Mouse (Mus musculus) neural tube, embryonic 15.5 days (tissue): ENCODE results near the gene Evi2a. TPM values are rescaled to one million over a fixed set of nuclear protein-coding genes. Genes with fewer than 3 reads are reported as not detected.

Source experiments
- ATAC-seq: fragments of 200-750 bp; cut with Nextera tagmentation; 2 replicates; pipeline ENCODE4 v1.8.0; 2017; ENCODE audit warnings: mild to moderate bottlenecking, moderate TSS enrichment, moderate library complexity; ENCODE audit not compliant: low FRiP score
- H3K27ac ChIP-seq: fragments of 300-500 bp; sonication (generic); replicated peaks from 2 replicates; pipeline ENCODE4 v1.5.1; 2015; ENCODE audit warnings: mild to moderate bottlenecking, inconsistent platforms
- H3K27me3 ChIP-seq: fragments of 300-500 bp; sonication (generic); replicated peaks from 2 replicates; pipeline ENCODE4 v1.6.1; 2015; ENCODE audit warnings: inconsistent platforms
- H3K36me3 ChIP-seq: fragments of 300-500 bp; sonication (generic); 2 replicates; pipeline ENCODE4 v1.6.1; 2015; ENCODE audit warnings: inconsistent platforms
- H3K4me1 ChIP-seq: fragments of 300-500 bp; sonication (generic); 2 replicates; pipeline ENCODE4 v1.6.1; 2015; ENCODE audit warnings: inconsistent platforms
- H3K4me2 ChIP-seq: fragments of 300-500 bp; sonication (generic); 2 replicates; pipeline ENCODE4 v1.6.1; 2015; ENCODE audit warnings: inconsistent platforms, mild to moderate bottlenecking, moderate library complexity
- H3K4me3 ChIP-seq: fragments of 300-500 bp; sonication (generic); replicated peaks from 2 replicates; pipeline ENCODE4 v1.5.1; 2015; ENCODE audit warnings: mild to moderate bottlenecking, inconsistent platforms
- H3K9ac ChIP-seq: fragments of 300-500 bp; sonication (generic); replicated peaks from 2 replicates; pipeline ENCODE4 v1.6.1; 2015; ENCODE audit warnings: mild to moderate bottlenecking, inconsistent platforms
- H3K9me3 ChIP-seq: fragments of 300-500 bp; sonication (generic); replicated peaks from 2 replicates; pipeline ENCODE4 v1.6.1; 2016; ENCODE audit warnings: inconsistent platforms
- WGBS: fragments of 180-500 bp; shearing (Covaris S2); methylation state at CpG from one replicate; pipeline ENCODE4 v1.1.7; 2015; ENCODE audit warnings: mixed read lengths; 5-methylcytosine and 5-hydroxymethylcytosine counted together
- polyA plus RNA-seq: library from polyadenylated mRNA; unstranded; fragments of >200 nt; fragmentation: Nextera tagmentation; extraction: Ambion mirVana; gene quantifications from 2 replicates; pipeline ENCODE4 v1.2.1, GENCODE M21; 2015

Evi2a gene
- polyA plus RNA-seq, 1 experiment from 2014 or later = 2.8 TPM

DNA sequence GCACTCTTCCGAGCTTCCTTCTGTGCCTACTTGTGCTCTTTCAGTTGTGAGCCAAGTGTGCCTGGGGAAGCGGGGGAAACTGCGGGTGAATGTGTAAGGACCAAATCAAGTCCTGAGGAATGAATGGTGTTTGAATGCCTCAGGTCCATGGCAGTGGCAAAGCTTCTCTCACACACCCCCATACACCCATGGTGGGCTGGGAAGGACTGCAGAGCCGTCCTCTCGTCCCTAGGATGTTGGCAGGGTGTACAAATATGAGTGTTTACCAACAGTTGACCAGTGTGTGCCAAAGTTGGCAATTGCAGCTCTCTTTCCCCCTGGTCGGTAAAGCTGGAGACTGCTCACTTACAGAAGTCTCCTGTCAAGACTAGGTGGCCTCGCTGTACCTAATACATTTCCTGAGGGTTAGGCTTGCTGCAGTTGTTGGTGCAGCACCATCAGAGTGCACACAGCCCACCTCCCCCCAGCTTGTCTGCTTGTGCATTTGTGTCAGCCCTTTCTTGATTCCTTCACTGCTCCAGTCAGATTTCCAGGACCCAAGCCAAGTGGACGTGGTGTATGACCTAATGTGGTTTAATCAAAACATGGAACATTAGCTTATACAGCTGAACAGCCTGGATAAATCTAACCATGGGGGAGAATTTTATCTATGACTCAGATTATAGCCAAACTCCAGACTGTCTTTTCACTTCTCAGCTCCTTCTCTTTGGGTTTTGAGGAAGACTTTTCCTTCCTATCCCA lies 3.7 kb upstream of the Evi2a start:
- Histone ChIP-seq H3K4me2 (no peak overlapping the region), H3K27me3 (no peaks in the 10 kb centered on the region), H3K27ac (no peak overlapping the region), H3K36me3 (peaks cover 12% of the 10 kb centered on the region), H3K4me1 (peaks cover 5% of the 10 kb centered on the region; the same call in 1 of the 2 replicates), H3K9ac (no peak overlapping the region), H3K9me3 (no peaks in the 10 kb centered on the region), H3K4me3 (no peak overlapping the region)
- 79% methylated on average over 8 of the region's 8 CpGs for WGBS
- no peak for ATAC-seq

DNA sequence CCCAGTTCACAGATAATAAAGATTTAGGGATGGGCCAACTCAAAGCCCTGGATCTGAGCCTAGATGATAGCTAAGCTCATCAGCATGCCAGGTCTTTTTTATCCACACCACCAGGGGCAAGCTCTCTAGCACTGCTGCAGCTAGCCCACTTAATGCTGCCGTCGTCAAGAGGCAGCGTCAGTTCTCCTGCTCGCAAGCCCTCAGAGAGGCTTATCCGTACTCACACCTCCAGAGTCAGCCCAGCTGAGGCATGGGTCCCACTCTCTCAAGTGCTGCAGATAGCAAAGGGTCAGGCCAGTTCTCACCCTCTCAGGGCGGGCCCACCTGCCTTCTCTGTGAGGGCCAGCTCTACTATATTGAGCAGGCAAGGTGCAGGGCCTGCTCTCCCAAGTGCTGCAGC lies 2.9 kb upstream of the Evi2a start:
- Histone ChIP-seq H3K9ac (no peak overlapping the region), H3K9me3 (no peaks in the 10 kb centered on the region), H3K4me1 (peaks cover 5% of the 10 kb centered on the region; the same call in 1 of the 2 replicates), H3K27ac (no peak overlapping the region), H3K4me3 (no peak overlapping the region), H3K27me3 (no peaks in the 10 kb centered on the region), H3K4me2 (no peak overlapping the region), H3K36me3 (peaks cover 17% of the 10 kb centered on the region)
- ATAC-seq = no peak
- WGBS = 92% methylated on average over 6 of the region's 6 CpGs

DNA sequence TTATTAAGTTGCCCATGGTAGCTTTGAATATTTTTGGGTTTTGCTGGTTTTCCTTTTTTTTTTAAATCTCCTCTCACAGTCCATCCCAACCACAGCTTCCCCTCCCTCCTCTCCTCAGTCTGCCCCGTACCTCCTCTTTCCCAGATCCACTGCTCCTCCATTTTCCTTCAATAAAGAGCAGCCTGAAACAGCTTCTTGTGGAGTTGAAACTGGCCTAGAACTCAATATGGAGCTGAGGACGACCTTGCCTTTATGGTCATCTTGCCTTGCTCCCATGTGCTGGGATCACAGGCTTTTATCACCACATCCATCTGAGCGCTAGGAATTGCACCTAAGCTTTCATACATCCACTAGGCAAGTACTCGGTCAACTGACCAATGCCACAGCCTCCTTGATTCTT lies 1.1 kb upstream of the Evi2a start:
- H3K9ac ChIP-seq = no peak overlapping the region
- H3K4me3 ChIP-seq = no peak overlapping the region
- H3K36me3 ChIP-seq = 0 out of 2 replicates have a peak, but pooled peaks cover 10% of the 10 kb centered on the region
- ATAC-seq = no peak
- peaks cover 5% of the 10 kb centered on the region; the same call in 1 of the 2 replicates for H3K4me1 ChIP-seq
- no peak overlapping the region for H3K27ac ChIP-seq
- no peaks in the 10 kb centered on the region for H3K9me3 ChIP-seq
- H3K4me2 ChIP-seq = no peak overlapping the region
- WGBS = 95% methylated on average over 4 of the region's 4 CpGs
- H3K27me3 ChIP-seq = no peaks in the 10 kb centered on the region

DNA sequence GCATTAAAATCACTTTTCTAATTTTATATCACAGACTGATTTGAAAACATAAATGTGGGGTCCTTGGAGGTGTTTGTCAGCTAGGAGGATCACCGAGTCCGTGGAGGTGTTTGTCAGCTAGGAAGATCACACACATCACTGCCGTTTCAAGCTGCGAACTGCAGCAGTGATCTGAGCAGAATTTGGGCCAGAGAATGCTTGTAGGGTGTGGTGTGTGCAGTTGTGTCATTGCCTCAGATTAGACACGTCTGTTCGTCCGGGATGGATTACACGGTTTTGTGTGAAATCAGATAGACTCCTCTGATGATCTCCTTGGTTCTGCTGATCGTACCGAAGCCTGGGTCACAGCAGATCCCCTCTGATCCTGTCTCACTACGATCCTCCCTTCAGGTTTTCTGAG lies 365 bp upstream of the Evi2a start:
- ATAC-seq = no peak
- H3K27ac ChIP-seq = no peak overlapping the region
- WGBS = 93% methylated on average over 11 of the region's 11 CpGs
- H3K4me3 ChIP-seq = no peak overlapping the region
- 0 out of 2 replicates have a peak, but pooled peaks cover 10% of the 10 kb centered on the region for H3K36me3 ChIP-seq
- no peaks in the 10 kb centered on the region for H3K27me3 ChIP-seq
- H3K4me1 ChIP-seq = peaks cover 5% of the 10 kb centered on the region; the same call in 1 of the 2 replicates
- no peak overlapping the region for H3K4me2 ChIP-seq
- H3K9me3 ChIP-seq = no peaks in the 10 kb centered on the region
- no peak overlapping the region for H3K9ac ChIP-seq

DNA sequence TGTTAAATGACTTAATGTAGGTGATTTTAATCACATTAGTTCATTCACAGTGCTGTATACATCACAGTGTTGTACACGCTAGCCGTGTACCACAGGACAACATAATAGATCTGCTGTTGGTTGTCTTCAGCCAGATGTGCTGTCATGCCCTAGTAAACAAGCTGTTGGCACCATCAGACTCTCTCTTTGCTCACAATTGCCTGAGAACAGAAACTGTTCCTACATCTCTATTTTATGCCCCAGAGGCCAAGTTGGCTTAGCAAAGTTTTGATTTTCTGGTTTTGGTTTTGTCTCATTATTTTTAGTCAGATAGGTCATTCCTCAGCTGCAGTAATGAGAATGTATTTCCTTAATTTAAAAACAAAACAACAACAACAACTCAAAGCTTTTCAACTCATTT lies 673 bp downstream of the Evi2a start:
- 78% methylated on average over 2 of the region's 2 CpGs for WGBS
- ATAC-seq = no peak
- no peak overlapping the region for H3K4me3 ChIP-seq

DNA sequence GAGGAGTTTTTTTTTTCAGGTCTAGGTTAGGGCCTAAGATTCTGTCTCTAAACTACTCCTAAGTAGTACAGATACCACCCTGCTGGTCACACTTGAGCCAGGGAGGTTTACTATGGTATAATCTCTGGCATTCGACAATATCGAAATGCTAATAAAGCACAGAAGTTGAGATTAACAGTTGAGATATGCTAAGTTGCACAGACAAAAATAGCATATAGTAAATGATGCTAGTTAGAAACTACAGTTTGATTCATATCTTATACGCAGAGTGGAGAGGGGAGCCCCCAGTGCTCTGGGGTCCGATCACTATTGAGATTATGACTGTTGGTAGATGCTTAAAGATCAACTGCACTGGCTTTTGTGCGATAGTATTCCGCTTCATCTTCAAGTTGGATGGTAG lies 1.2 kb downstream of the Evi2a start:
- Histone ChIP-seq H3K9ac (no peak overlapping the region), H3K27ac (no peak overlapping the region), H3K4me1 (peaks cover 5% of the 10 kb centered on the region; the same call in 1 of the 2 replicates), H3K27me3 (no peaks in the 10 kb centered on the region), H3K9me3 (no peaks in the 10 kb centered on the region), H3K4me2 (no peak overlapping the region), H3K4me3 (no peak overlapping the region), H3K36me3 (0 out of 2 replicates have a peak, but pooled peaks cover 14% of the 10 kb centered on the region)
- 95% methylated on average over 6 of the region's 6 CpGs for WGBS
- no peak for ATAC-seq

More for the DNA sequence above, 673 bp downstream of the Evi2a start:
- peaks cover 5% of the 10 kb centered on the region; the same call in 1 of the 2 replicates for H3K4me1 ChIP-seq
- no peak overlapping the region for H3K4me2 ChIP-seq
- 0 out of 2 replicates have a peak, but pooled peaks cover 14% of the 10 kb centered on the region for H3K36me3 ChIP-seq
- no peaks in the 10 kb centered on the region for H3K9me3 ChIP-seq
- H3K9ac ChIP-seq = no peak overlapping the region
- H3K27me3 ChIP-seq = no peaks in the 10 kb centered on the region
- no peak overlapping the region for H3K27ac ChIP-seq

DNA sequence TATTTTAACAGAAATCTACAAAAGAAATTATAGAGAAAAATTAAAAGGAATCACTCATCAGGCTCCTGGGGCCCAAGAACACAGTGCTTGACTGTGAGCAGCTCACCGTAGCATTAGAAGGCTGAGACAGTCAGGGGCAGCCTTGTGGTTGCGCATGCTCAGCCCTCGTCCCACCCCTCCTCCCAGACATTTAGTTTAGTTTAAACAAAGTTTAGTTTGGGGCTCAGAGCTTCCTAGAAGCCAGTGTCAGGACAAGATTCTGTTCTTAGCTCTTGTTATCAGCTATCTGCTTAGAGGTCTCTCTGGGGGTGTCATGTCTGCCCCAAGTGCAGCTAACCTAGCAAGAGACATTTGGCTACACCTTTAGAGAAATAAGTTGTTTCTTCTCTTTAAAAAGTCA lies 1.8 kb downstream of the Evi2a start:
- Histone ChIP-seq H3K36me3 (0 out of 2 replicates have a peak, but pooled peaks cover 14% of the 10 kb centered on the region), H3K9me3 (no peaks in the 10 kb centered on the region), H3K4me3 (no peak overlapping the region), H3K27me3 (no peaks in the 10 kb centered on the region), H3K9ac (no peak overlapping the region), H3K4me1 (no peaks in the 10 kb centered on the region), H3K4me2 (no peak overlapping the region), H3K27ac (no peak overlapping the region)
- 90% methylated on average over 3 of the region's 3 CpGs for WGBS
- ATAC-seq = no peak

DNA sequence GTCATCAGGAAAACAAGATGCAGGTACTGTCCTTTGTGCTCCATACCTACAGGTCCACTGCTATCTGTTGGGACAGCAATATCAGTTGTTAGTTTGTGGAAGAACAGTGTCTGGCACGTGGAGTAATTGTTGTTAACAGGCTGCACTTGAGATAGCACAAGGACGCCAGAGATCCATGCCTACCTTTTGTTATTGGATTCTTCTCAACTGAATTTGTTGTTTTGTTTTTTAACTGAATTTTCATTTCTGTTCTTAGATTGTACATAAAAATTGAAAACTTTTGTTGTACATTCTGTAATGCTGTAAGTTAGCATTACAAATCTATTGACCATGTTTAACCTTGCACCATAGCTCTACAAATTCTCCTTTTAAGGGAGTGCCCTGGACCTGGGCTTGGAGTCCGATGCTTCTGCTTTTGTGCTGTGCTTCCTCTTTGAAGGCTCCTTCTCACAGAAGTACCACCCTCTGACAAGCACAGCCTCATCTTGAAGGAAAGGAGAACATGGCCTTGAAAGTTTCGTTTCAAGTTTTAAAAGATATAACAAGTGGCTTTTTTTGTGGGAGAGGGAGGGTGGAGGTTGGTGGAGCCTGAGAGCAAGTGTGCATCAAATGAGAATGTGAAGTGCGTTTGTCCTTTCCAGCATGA lies 2.5 kb downstream of the Evi2a start:
- Histone ChIP-seq H3K4me2 (no peak overlapping the region), H3K36me3 (0 out of 2 replicates have a peak, but pooled peaks cover 13% of the 10 kb centered on the region), H3K9ac (no peak overlapping the region), H3K4me1 (no peaks in the 10 kb centered on the region), H3K9me3 (no peaks in the 10 kb centered on the region), H3K27ac (no peak overlapping the region), H3K4me3 (no peak overlapping the region), H3K27me3 (no peaks in the 10 kb centered on the region)
- ATAC-seq = no peak
- 91% methylated on average over 5 of the region's 5 CpGs for WGBS

DNA sequence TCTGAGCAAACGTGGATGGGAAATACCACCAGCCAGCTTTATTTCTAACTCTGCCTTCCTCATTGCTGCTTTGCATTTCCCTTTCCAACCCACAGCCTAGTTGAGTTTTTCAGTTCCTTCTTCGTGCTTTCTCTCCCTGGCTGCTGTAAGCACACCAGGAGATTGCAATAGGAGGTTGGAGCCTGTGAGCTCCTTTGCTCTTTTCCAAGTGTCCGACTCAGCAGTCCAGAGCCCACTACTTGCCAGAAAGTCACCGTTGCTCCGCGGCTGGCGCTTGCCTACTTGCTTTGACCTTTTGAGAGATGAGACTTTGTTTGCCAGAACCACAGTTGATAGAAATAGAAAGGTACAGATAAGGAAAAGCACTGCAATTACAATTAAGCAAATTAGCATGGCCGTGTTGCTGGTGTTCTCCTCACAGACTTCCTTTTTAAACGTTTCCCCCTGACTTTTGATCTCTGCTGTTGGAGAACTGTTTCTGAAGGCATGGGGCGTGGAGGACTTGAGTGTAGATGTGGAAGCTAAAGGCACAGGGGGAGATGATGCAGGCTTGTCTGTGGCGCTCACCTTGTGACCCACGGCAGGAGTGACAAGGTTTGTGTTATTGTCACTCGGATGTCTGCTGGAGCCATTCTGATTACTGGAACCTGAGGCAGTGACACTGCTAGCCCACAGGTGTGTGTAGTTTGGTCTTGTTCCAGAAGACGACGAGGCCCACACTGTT lies 3.2 kb downstream of the Evi2a start:
- WGBS = 83% methylated on average over 15 of the region's 15 CpGs
- H3K27ac ChIP-seq = no peak overlapping the region
- ATAC-seq = no peak
- H3K4me3 ChIP-seq = no peak overlapping the region
- no peaks in the 10 kb centered on the region for H3K4me1 ChIP-seq
- no peak overlapping the region for H3K4me2 ChIP-seq
- no peak overlapping the region for H3K9ac ChIP-seq
- H3K27me3 ChIP-seq = no peaks in the 10 kb centered on the region
- H3K36me3 ChIP-seq = 0 out of 2 replicates have a peak, but pooled peaks cover 12% of the 10 kb centered on the region
- no peaks in the 10 kb centered on the region for H3K9me3 ChIP-seq

DNA sequence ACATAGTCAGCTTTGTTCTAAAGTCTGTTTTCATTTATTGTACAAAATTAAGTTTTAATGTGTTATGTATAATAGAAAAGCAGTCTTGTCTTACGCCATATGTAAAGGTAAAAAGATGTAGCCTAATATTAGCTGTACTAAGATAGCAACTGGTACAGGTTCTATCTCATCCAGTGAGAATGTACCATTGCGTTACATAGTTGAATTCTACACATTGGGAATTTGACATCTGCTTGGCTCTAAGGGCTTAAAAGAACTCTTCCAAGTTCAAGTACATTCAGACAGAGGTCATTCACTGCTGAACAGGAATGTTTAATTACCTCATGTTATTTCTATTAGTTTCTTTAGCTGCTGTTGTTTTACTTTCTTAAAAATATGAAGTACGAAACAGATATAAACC lies 3.9 kb downstream of the Evi2a start:
- H3K9me3 ChIP-seq = no peaks in the 10 kb centered on the region
- H3K27me3 ChIP-seq = no peaks in the 10 kb centered on the region
- no peak overlapping the region for H3K9ac ChIP-seq
- H3K4me2 ChIP-seq = no peak overlapping the region
- 97% methylated on average over 3 of the region's 3 CpGs for WGBS
- H3K36me3 ChIP-seq = 0 out of 2 replicates have a peak, but pooled peaks cover 12% of the 10 kb centered on the region
- H3K27ac ChIP-seq = no peak overlapping the region
- no peak overlapping the region for H3K4me3 ChIP-seq
- H3K4me1 ChIP-seq = no peaks in the 10 kb centered on the region
- ATAC-seq = no peak

DNA sequence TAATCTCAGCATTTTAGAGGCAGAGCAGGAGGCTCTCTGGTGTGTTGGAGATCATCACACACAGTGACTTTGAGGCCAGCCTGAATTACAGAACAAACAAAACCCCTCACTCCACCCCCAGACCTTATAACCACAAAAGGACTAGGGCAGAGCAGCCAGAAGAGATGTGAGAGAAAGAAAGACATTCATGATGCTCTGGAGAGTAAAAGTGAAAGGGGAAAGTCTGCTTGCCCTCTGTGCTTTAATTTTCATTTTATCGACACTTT lies 6.2 kb downstream of the Evi2a start:
- whole genome bisulfite sequencing = 100% methylated on average over 1 of the region's 1 CpGs
- H3K9me3 ChIP-seq = no peaks in the 10 kb centered on the region
- H3K9ac ChIP-seq = no peak overlapping the region
- no peak overlapping the region for H3K4me3 ChIP-seq
- H3K4me1 ChIP-seq = no peaks in the 10 kb centered on the region
- H3K27me3 ChIP-seq = no peaks in the 10 kb centered on the region
- 0 out of 2 replicates have a peak, but pooled peaks cover 12% of the 10 kb centered on the region for H3K36me3 ChIP-seq
- H3K4me2 ChIP-seq = no peak overlapping the region
- H3K27ac ChIP-seq = no peak overlapping the region
- no peak for ATAC-seq
